Mouse (Mus musculus): ENCODE results near the gene Fgfr2.

The Fgfr2 gene

DNA sequence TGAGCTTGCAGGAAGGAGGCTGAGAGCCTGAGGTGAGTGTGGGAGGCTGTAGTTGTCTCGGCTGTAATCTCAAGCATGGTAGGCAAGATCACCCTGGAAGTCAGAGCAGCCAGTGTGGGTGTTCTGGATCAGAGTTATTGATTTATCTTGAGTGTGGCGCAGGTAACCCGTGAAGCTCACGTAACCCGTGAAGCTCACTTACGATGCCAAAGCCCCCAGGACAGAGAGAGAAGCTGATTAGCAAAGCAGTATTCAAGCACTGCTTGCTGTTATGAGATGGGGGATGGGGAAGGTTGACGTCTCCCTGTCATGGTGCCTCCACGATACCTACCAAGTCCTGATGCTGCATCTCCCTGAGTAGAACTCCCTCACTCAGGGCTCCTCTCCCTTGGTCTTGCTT, 503.6 kb downstream of the Fgfr2 start:
- DNase-seq (ENCODE audit: low read depth, low spot score), result no peak

GRCm38 (mm10) chr7:132617021-132617564, 506.1 kb downstream of the Fgfr2 start:
- no peak for DNase-seq (ENCODE audit: low read depth, low spot score)

- DNase-seq (ENCODE audit: low read depth, low spot score), result no peak
Observed at GRCm38 (mm10) chr7:132616391-132616790, 506.8 kb downstream of the Fgfr2 start.

DNA sequence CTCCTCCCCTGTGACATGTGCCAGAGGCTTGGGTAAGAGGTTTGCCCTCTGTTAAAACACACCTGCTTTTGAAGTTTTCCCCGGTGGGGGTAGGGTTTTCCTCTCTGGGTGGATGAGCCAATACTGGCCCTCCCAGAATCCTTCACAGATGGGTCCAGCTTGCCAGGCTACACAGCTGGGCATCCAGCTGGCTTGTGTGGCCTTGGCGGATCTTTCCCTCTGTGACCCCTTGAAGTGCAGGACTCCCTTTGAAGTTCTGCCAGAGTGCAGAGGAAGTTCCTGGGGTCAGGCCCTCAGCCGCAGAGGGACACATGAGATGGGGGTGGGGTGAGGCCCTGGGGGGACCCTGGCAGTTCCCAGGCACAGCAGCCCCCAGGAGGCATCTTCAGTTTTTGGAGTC, 507.8 kb downstream of the Fgfr2 start:
- no peak for DNase-seq (ENCODE audit: low read depth, low spot score)

GRCm38 (mm10) chr7:132611530-132611929, 511.6 kb downstream of the Fgfr2 start:
- DNase-seq (ENCODE audit: low read depth, low spot score), result no peak

GRCm38 (mm10) chr7:132610468-132611318, 512.5 kb downstream of the Fgfr2 start, which contains the start of gene Lhpp:
Gene Lhpp (plus strand): TSS chr7:132610638.
- DNase-seq (ENCODE audit: low read depth, low spot score), result peak; percentile 68

- DNase-seq (ENCODE audit: low read depth, low spot score), result no peak
Observed at GRCm38 (mm10) chr7:132608316-132609020, 514.7 kb downstream of the Fgfr2 start.

- DNase-seq (ENCODE audit: low read depth, low spot score), result peak; percentile 89
Observed at GRCm38 (mm10) chr7:132605689-132606088, 517.5 kb downstream of the Fgfr2 start.

DNA sequence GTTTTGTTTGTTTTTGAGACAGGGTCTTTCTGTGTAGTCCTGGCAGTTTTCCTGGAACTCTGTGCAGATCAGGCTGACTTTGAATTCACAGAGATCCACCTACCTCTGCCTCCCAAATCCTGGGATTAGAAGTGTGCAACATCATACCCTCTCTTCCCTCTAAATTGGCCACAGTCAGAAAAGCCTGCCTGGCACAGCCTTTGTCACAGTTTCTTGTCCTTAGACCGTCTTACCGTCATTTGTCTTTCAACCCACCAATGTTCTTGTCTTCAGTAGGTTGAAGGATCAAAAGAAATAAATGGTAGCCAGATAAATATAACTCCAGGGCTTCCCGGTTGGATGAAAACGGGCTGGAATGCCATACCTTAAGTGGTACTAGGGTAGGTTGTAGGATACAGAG, 518.4 kb downstream of the Fgfr2 start:
- no peak for DNase-seq (ENCODE audit: low read depth, low spot score)

GRCm38 (mm10) chr7:132600926-132601325, 522.2 kb downstream of the Fgfr2 start:
- DNase-seq (ENCODE audit: low read depth, low spot score), result no peak

GRCm38 (mm10) chr7:132600026-132600425, 523.1 kb downstream of the Fgfr2 start:
- DNase-seq (ENCODE audit: low read depth, low spot score), result no peak

DNA sequence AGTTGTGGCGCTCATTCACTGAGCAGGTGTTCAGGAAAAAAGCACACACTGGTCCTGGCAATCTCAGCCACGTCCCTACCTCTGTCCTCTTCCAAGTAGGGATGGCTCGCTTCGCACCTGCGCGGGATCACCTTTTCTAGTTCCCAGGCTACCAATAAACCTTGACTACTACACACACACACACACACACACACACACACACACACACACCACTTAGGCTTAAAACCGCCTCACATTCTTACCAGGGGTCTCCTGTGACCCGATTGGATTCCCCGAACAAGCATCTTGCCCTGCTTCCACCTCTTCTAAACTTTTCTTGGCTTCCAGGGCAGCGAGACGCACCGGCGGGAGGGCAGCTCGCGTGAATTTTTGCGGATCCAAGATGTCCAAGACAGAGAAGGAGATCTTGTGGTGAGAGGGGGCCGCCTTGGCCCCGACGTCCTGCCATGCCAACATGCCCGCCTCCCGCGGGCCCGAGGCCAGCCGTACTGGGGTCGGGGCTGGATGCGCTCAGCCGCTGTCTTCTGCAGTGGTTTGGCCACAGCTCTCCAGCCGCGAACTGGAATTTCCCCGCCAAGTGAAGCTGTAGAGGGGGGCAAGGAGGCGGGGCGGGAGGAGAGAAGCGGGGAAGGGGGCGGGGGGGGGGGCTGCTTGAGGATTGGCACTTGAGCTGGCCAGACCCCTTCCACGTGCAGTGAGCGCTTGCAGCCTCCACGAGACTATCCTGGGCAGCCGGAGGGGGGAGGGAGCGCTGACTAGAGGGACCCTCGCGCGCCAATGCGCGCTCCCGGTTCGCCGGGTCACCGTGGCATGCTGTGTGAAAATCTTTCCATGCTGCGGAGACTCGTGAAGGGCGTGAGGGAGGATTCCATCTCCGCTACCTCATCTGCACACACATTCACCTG, 523.8 kb downstream of the Fgfr2 start, which contains the start of gene Nkx1-2:
Gene Nkx1-2 (minus strand): TSS at position 567 of the 905 bp plus-strand sequence.
- DNase-seq (ENCODE audit: low read depth, low spot score), result no peak

DNA sequence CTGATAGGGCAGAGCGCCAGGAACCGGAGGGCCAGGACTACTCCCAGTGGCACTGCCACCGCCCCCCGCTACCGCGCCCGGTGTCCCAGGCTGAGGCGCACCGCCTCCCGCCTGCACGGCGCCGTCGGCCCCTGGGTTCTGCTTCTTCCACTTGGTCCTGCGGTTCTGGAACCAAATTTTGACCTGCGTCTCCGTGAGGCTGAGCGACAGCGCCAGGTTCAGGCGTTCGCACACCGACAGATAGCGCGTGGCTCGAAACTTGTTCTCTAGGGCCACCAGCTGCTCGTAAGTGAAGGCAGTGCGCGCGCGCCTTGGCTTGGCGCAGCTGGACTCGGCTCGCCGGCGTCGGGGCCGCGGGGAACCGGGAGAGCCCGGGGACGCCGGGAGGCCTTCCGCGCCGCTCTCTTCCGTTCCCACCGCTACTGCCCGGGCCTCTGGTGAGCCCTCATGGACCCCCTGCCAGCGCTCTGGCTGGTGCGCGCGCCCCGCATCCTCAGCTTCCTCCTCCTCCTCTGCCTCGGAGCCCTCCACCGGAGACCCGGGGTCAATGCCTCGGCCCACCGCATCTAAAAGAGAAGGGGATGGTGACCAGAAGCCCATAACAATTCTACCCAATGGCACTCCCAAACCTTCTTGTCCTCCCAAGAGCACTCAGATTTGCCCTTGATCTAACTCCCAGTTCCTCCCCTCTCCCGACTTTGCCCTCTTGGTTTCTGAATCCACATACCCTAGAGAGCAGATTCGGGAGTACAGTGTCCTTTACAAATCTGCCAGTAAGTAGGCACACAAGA, 525.7 kb downstream of the Fgfr2 start:
- no peak for DNase-seq (ENCODE audit: low read depth, low spot score)

GRCm38 (mm10) chr7:132596557-132597250, 526.4 kb downstream of the Fgfr2 start:
- no peak for DNase-seq (ENCODE audit: low read depth, low spot score)

DNA sequence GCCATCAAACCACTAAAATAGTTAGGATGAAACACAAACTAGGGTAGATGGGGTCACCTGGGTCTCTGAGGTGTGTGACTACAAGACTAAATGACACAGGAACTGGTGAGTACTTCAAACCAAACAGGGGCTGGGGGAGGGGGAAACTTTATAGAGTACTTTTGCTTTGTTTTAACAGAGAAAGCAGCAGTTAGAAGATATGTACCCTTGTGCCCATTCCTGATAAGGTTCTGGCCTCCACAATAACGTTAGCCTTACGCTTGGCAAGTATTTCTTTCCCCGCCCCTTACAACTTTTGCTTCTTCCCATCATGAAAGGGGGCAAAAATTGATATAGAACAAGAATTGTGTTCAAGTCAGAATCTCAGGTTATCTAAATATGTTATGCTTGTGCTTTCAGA, 527.4 kb downstream of the Fgfr2 start:
- no peak for DNase-seq (ENCODE audit: low read depth, low spot score)

DNA sequence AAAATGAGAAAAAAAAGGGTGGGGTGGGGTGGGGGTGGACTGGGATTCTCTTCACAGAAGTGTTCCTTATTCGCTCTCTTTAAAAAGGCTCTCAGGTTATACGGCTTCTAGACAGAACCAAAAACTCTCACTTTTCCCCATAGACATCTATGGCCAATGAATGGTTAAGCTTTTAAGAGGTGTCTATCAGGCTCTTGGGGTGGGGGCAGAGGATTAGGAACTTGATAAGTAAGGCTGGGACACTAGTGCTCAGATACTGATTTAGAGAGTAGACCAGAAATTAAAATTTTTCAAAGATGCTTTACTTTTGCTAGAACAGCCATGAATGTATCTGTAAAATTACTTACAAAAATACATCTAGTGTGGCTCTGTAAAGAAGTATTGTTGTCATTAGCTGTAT, 528.8 kb downstream of the Fgfr2 start:
- no peak for DNase-seq (ENCODE audit: low read depth, low spot score)

GRCm38 (mm10) chr7:132593762-132594161, 529.4 kb downstream of the Fgfr2 start:
- no peak for DNase-seq (ENCODE audit: low read depth, low spot score)

DNA sequence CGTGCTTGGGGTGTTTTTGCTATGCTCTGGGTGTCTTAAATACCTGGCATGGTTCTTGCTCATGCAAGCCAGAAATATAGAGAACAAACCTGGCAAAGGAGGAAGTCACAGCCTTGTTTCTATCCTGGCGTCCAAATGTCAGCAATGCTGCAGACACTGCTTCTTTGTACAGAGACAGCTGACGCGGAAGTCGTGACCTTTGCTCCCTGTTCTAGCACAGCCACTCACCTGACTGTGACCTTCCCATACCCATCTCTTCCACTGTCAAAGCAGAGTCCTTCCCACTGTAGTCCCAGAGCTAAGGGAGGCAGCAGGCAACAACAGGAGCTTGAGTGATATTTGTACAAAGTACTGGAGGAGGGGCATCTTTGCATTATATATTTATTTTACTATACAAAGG, 533.5 kb downstream of the Fgfr2 start:
- no peak for DNase-seq (ENCODE audit: low read depth, low spot score)

DNA sequence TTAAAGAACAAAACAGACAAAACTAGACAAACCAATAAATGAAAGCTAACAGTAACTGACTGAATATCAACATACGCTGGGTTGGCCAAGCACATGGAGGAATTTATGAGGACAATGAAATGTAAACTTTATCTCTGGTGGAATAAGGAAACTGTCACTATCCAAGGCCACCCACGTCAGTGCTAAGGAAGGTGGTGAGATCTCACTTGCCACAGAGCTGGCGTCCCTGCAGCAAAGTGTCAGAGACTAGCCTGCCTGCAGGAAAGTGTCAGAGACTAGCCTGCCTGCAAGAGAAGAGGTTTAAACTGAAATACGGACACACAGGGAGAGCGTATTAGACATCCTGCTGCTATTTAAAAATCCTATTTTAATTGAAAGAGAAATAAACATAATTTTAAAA, 536.0 kb downstream of the Fgfr2 start:
- DNase-seq (ENCODE audit: low read depth, low spot score), result no peak
